Mouse (Mus musculus): ENCODE results near the gene Fanca. TPM values are rescaled to one million over a fixed set of nuclear protein-coding genes. Genes with fewer than 3 reads are reported as not detected.
"Not testable (repeated sequence)": the region's sequence is repeated elsewhere in the genome, so short reads cannot be mapped to it uniquely, and the experiment has no call there.

Fanca gene
- polyA plus RNA-seq, 2 experiments, result 24.2 to 54.7 TPM

DNA sequence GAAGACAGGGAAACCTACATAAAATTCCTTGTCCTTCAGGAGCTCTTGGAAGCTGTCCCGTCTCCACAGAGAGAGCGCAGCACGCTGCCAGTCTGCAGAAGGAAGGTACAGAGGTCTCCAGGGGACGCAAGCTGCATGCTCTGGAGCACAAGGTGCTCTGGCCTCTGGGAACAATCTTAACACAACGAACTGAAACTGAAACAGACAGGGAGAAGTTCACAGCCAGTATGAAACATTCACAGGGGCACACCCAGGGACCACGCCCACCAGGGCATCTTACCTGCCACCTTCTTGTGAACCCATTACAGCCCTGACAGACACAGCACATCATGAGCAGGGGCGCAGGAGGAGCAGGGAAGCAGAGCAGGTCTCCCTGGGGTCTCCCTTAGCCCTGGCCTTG is 34.4 kb downstream of the Fanca start:
- H3K27ac ChIP-seq (replicated peaks; ENCODE audit: low read depth, low read length), result no peak overlapping the region
- H3K9ac ChIP-seq (ENCODE audit: low read depth, low read length, severe bottlenecking), result no peak overlapping the region
- no peak overlapping the region for H3K4me3 ChIP-seq (replicated peaks; ENCODE audit: low read length)
- no peaks in the 10 kb centered on the region for H3K4me1 ChIP-seq (ENCODE audit: control insufficient read depth, insufficient read depth, low read length)
- peaks cover 29% of the 10 kb centered on the region for H3K36me3 ChIP-seq (ENCODE audit: control insufficient read depth, insufficient read depth, low read length)
- no peak for TF ChIP-seq POLR2A (IDR thresholded peaks at IDR 0.05; ENCODE audit: borderline replicate concordance, extremely low read depth, insufficient read depth, insufficient read length)
- WGBS, result 86% methylated on average over 7 of the region's 7 CpGs
- DNase-seq (ENCODE audit: low spot score) (no peak), ATAC-seq (ENCODE audit: low FRiP score, low read depth) (no peak)
- no peak overlapping the region for H3K4me2 ChIP-seq (replicated peaks; ENCODE audit: low read depth, low read length, severe bottlenecking)
- H3K9me3 ChIP-seq (ENCODE audit: control insufficient read depth, low read length), result no peaks in the 10 kb centered on the region
- no peaks in the 10 kb centered on the region for H3K27me3 ChIP-seq (ENCODE audit: control insufficient read depth, insufficient read depth, low read length)

DNA sequence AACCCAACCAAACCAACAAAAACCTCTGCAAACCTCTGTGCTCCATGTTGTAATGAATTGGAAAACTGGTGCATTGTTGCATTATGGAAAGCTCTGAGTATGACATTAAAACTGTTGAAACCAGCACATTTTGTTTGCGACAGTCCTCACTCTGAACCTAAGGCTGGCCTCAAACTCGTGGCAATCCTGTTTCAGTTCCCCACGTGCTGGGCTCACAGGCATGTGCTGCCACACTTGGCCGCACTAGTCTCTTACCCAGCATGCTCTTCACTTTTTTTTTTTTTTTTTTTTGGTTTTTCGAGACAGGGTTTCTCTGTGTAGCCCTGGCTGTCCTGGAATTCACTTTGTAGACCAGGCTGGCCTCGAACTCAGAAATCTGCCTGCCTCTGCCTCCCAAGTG is 35.4 kb downstream of the Fanca start:
- H3K27me3 ChIP-seq (ENCODE audit: control insufficient read depth, insufficient read depth, low read length); H3K9me3 ChIP-seq (ENCODE audit: control insufficient read depth, low read length); ATAC-seq (ENCODE audit: low FRiP score, low read depth); DNase-seq (ENCODE audit: low spot score); H3K4me3 ChIP-seq (replicated peaks; ENCODE audit: low read length); H3K4me1 ChIP-seq (ENCODE audit: control insufficient read depth, insufficient read depth, low read length); H3K4me2 ChIP-seq (replicated peaks; ENCODE audit: low read depth, low read length, severe bottlenecking); H3K27ac ChIP-seq (replicated peaks; ENCODE audit: low read depth, low read length); H3K9ac ChIP-seq (ENCODE audit: low read depth, low read length, severe bottlenecking): not testable (repeated sequence)
- 91% methylated on average over 5 of the region's 6 CpGs for WGBS
- H3K36me3 ChIP-seq (ENCODE audit: control insufficient read depth, insufficient read depth, low read length), result peaks cover 22% of the 10 kb centered on the region

DNA sequence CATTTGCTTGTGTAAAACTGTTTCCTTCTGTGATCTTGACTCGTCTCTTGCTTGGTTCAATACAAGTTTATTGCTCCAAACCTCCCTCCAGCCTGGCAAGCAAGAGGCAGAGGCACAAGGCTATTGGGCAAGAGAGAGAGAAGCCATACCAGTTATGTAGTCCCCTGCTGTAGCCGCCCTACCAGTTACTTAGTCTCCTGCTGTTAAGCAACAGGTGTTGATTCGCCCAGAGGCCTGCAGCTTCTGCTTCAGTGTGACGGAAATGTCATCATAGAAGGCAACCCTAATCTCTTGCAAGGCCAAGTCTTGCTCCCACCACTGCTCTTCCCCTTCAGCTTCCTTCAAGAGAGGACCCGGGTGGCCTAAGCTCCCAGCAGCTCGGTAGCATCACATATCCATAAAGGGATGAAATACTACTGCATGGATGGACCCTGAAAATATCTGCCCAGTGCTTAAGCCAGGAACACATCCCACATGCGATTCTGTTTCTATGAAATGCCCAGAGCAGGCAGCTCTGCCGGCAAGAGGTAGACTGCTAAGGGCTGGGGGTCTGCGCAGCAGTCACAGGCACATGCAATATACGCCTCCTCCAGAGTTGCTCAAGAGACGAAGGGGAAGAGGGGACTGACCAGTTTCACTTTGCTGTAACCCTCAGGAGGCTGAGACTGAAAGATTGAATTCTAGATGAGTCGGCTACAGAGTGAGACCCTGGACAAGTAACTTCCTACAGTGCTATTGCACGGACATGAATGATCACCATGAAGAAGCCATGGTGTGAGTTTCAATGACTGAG is 37.9 kb downstream of the Fanca start:
- Histone ChIP-seq H3K36me3 (ENCODE audit: control insufficient read depth, insufficient read depth, low read length) (peaks cover 15% of the 10 kb centered on the region; the same call in 1 of the 2 replicates), H3K27me3 (ENCODE audit: control insufficient read depth, insufficient read depth, low read length) (no peaks in the 10 kb centered on the region), H3K4me1 (ENCODE audit: control insufficient read depth, insufficient read depth, low read length) (no peaks in the 10 kb centered on the region), H3K27ac (replicated peaks; ENCODE audit: low read depth, low read length) (no peak overlapping the region), H3K4me2 (replicated peaks; ENCODE audit: low read depth, low read length, severe bottlenecking) (no peak overlapping the region), H3K9me3 (ENCODE audit: control insufficient read depth, low read length) (no peaks in the 10 kb centered on the region), H3K4me3 (replicated peaks; ENCODE audit: low read length) (no peak overlapping the region), H3K9ac (ENCODE audit: low read depth, low read length, severe bottlenecking) (no peak overlapping the region)
- ATAC-seq (ENCODE audit: low FRiP score, low read depth) (no peak), DNase-seq (ENCODE audit: low spot score) (no peak)
- no peak for TF ChIP-seq POLR2A (IDR thresholded peaks at IDR 0.05; ENCODE audit: borderline replicate concordance, extremely low read depth, insufficient read depth, insufficient read length)
- 84% methylated on average over 13 of the region's 13 CpGs for WGBS

DNA sequence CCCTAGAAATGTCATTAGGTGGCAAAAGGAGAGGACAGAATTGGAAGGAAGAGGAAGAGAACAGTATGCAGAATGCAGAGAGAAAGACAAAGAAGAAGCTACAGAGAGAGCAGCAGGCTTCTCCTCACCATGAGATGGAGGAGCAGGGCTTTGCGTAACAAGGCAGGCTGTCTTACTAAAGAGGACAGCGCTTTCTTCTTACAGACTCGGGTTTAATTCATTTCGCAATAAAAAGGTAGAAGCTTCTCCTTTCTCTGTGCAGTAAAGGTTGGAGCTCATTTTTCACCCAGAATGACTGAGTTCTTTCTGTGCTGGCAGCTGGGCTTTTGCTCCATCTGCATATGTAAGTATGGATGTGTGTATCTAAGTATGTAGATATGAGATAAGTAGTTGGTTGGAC is 38.5 kb downstream of the Fanca start:
- no peak overlapping the region for H3K4me2 ChIP-seq (replicated peaks; ENCODE audit: low read depth, low read length, severe bottlenecking)
- 88% methylated on average over 4 of the region's 4 CpGs for WGBS
- no peak overlapping the region for H3K27ac ChIP-seq (replicated peaks; ENCODE audit: low read depth, low read length)
- no peak for ATAC-seq (ENCODE audit: low FRiP score, low read depth)
- no peaks in the 10 kb centered on the region for H3K4me1 ChIP-seq (ENCODE audit: control insufficient read depth, insufficient read depth, low read length)
- H3K4me3 ChIP-seq (replicated peaks; ENCODE audit: low read length), result no peak overlapping the region
- TF ChIP-seq POLR2A (IDR thresholded peaks at IDR 0.05; ENCODE audit: borderline replicate concordance, extremely low read depth, insufficient read depth, insufficient read length), result no peak
- H3K9ac ChIP-seq (ENCODE audit: low read depth, low read length, severe bottlenecking), result no peak overlapping the region
- H3K36me3 ChIP-seq (ENCODE audit: control insufficient read depth, insufficient read depth, low read length), result peaks cover 15% of the 10 kb centered on the region; the same call in 1 of the 2 replicates
- no peaks in the 10 kb centered on the region for H3K9me3 ChIP-seq (ENCODE audit: control insufficient read depth, low read length)
- no peaks in the 10 kb centered on the region for H3K27me3 ChIP-seq (ENCODE audit: control insufficient read depth, insufficient read depth, low read length)
- DNase-seq (ENCODE audit: low spot score), result no peak

DNA sequence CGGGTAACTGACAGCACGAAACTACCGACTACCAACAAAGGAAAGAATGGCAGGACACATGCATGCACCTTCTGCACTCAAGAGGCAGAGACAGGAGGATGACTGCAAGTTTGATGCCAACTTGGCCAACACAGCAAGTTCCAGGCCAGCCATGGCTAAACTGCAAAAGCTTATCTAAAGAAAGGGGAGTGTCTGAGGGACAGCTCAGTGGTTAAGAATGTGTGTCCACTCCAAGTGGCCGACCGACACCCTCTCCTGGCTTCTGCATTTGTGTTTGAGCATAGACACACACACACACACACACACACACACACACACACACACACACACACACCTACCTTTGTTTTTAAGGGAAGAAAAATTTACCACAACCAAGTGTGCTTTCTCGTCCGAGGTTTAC is 39.9 kb downstream of the Fanca start:
- no peaks in the 10 kb centered on the region for H3K27me3 ChIP-seq (ENCODE audit: control insufficient read depth, insufficient read depth, low read length)
- no peak for ATAC-seq (ENCODE audit: low FRiP score, low read depth)
- H3K27ac ChIP-seq (replicated peaks; ENCODE audit: low read depth, low read length), result no peak overlapping the region
- no peaks in the 10 kb centered on the region for H3K4me1 ChIP-seq (ENCODE audit: control insufficient read depth, insufficient read depth, low read length)
- H3K4me2 ChIP-seq (replicated peaks; ENCODE audit: low read depth, low read length, severe bottlenecking), result no peak overlapping the region
- 71% methylated on average over 7 of the region's 7 CpGs for WGBS
- peaks cover 15% of the 10 kb centered on the region; the same call in 1 of the 2 replicates for H3K36me3 ChIP-seq (ENCODE audit: control insufficient read depth, insufficient read depth, low read length)
- no peak overlapping the region for H3K9ac ChIP-seq (ENCODE audit: low read depth, low read length, severe bottlenecking)
- no peaks in the 10 kb centered on the region for H3K9me3 ChIP-seq (ENCODE audit: control insufficient read depth, low read length)
- TF ChIP-seq POLR2A (IDR thresholded peaks at IDR 0.05; ENCODE audit: borderline replicate concordance, extremely low read depth, insufficient read depth, insufficient read length), result no peak
- H3K4me3 ChIP-seq (replicated peaks; ENCODE audit: low read length), result no peak overlapping the region
- no peak for DNase-seq (ENCODE audit: low spot score)

Data from limb, embryonic 14.5 days (tissue).